Mouse (Mus musculus): ENCODE data around the gene Styx. TPM values are rescaled to one million over a fixed set of nuclear protein-coding genes. Genes with fewer than 3 reads are reported as not detected.

Styx gene
- polyA plus RNA-seq, 1 experiment from 2014 or later, result 79.4 TPM

- ATAC-seq (ENCODE audit: low FRiP score, low read depth), result no peak
- Histone ChIP-seq H3K36me3 (no peaks in the 10 kb centered on the region), H3K9ac (no peak overlapping the region), H3K9me3 (no peaks in the 10 kb centered on the region), H3K4me1 (peaks cover 12% of the 10 kb centered on the region), H3K4me2 (replicated peaks) (no peak overlapping the region), H3K27ac (no peak overlapping the region), H3K4me3 (no peak overlapping the region), H3K27me3 (no peaks in the 10 kb centered on the region)
- WGBS, result 81% methylated on average over 4 of the region's 4 CpGs
Measured at GRCm38 (mm10) chr14:45320111-45320510, 30.8 kb upstream of the Styx start.

- Histone ChIP-seq H3K9ac (no peak overlapping the region), H3K4me1 (peaks cover 7% of the 10 kb centered on the region), H3K36me3 (no peaks in the 10 kb centered on the region), H3K9me3 (no peaks in the 10 kb centered on the region), H3K27me3 (no peaks in the 10 kb centered on the region), H3K4me3 (no peak overlapping the region), H3K27ac (no peak overlapping the region), H3K4me2 (replicated peaks) (no peak overlapping the region)
- no peak for ATAC-seq (ENCODE audit: low FRiP score, low read depth)
- 85% methylated on average over 3 of the region's 3 CpGs for WGBS
Measured at GRCm38 (mm10) chr14:45321067-45321466, 29.8 kb upstream of the Styx start.

- Histone ChIP-seq H3K9me3 (no peaks in the 10 kb centered on the region), H3K36me3 (no peaks in the 10 kb centered on the region), H3K27ac (no peak overlapping the region), H3K27me3 (no peaks in the 10 kb centered on the region), H3K4me1 (peaks cover 7% of the 10 kb centered on the region), H3K4me2 (replicated peaks) (no peak overlapping the region), H3K9ac (no peak overlapping the region), H3K4me3 (no peak overlapping the region)
- ATAC-seq (ENCODE audit: low FRiP score, low read depth), result no peak
- WGBS, result 76% methylated on average over 5 of the region's 5 CpGs
Measured at GRCm38 (mm10) chr14:45321622-45322021, 29.3 kb upstream of the Styx start.

GRCm38 (mm10) chr14:45322450-45322849 is 28.4 kb upstream of the Styx start:
- H3K9me3 ChIP-seq, result no peaks in the 10 kb centered on the region
- WGBS, result 91% methylated on average over 2 of the region's 2 CpGs
- no peak for ATAC-seq (ENCODE audit: low FRiP score, low read depth)

GRCm38 (mm10) chr14:45323320-45323719 is 27.6 kb upstream of the Styx start:
- 78% methylated on average over 3 of the region's 3 CpGs for WGBS
- ATAC-seq (ENCODE audit: low FRiP score, low read depth), result no peak
- Histone ChIP-seq H3K9me3 (no peaks in the 10 kb centered on the region), H3K27ac (no peak overlapping the region), H3K27me3 (no peaks in the 10 kb centered on the region), H3K4me1 (no peaks in the 10 kb centered on the region), H3K4me2 (replicated peaks) (no peak overlapping the region), H3K36me3 (no peaks in the 10 kb centered on the region), H3K9ac (no peak overlapping the region), H3K4me3 (no peak overlapping the region)

More at GRCm38 (mm10) chr14:45322450-45322849, 28.4 kb upstream of the Styx start:
- Histone ChIP-seq H3K9ac (no peak overlapping the region), H3K4me3 (no peak overlapping the region), H3K36me3 (no peaks in the 10 kb centered on the region), H3K27me3 (no peaks in the 10 kb centered on the region), H3K4me1 (peaks cover 1% of the 10 kb centered on the region; the same call in 1 of the 2 replicates), H3K27ac (no peak overlapping the region), H3K4me2 (replicated peaks) (no peak overlapping the region)

GRCm38 (mm10) chr14:45325471-45325870 is 25.4 kb upstream of the Styx start:
- Histone ChIP-seq H3K36me3 (no peaks in the 10 kb centered on the region), H3K4me2 (replicated peaks) (no peak overlapping the region), H3K4me1 (no peaks in the 10 kb centered on the region), H3K27me3 (no peaks in the 10 kb centered on the region), H3K4me3 (no peak overlapping the region), H3K9ac (no peak overlapping the region), H3K9me3 (no peaks in the 10 kb centered on the region), H3K27ac (no peak overlapping the region)
- ATAC-seq (ENCODE audit: low FRiP score, low read depth), result no peak

GRCm38 (mm10) chr14:45328072-45328713 is 22.7 kb upstream of the Styx start:
- Histone ChIP-seq H3K27ac (no peak overlapping the region), H3K9me3 (no peaks in the 10 kb centered on the region), H3K27me3 (no peaks in the 10 kb centered on the region), H3K36me3 (peaks cover 17% of the 10 kb centered on the region), H3K4me2 (replicated peaks) (no peak overlapping the region), H3K4me3 (no peak overlapping the region), H3K9ac (no peak overlapping the region), H3K4me1 (peaks cover 9% of the 10 kb centered on the region)
- ATAC-seq (ENCODE audit: low FRiP score, low read depth), result no peak
- WGBS, result 87% methylated on average over 4 of the region's 4 CpGs

- no peak; the same call in 1 of the 2 replicates for ATAC-seq (ENCODE audit: low FRiP score, low read depth)
- H3K9me3 ChIP-seq, result no peaks in the 10 kb centered on the region
- H3K4me2 ChIP-seq (replicated peaks), result peak overlapping the region; percentile 57
- no peaks in the 10 kb centered on the region for H3K27me3 ChIP-seq
- H3K36me3 ChIP-seq, result peaks cover 24% of the 10 kb centered on the region
- H3K4me1 ChIP-seq, result peaks cover 9% of the 10 kb centered on the region
- H3K9ac ChIP-seq, result no peak overlapping the region
- H3K27ac ChIP-seq, result no peak overlapping the region
- H3K4me3 ChIP-seq, result peak overlapping the region; percentile 79
- whole genome bisulfite sequencing, result 16% methylated on average over 8 of the region's 8 CpGs
Measured at GRCm38 (mm10) chr14:45329018-45329588, 21.8 kb upstream of the Styx start.

GRCm38 (mm10) chr14:45329589-45330181 is 21.2 kb upstream of the Styx start, which contains the start of gene Psmc6:
TSS of gene Psmc6 (plus strand) at chr14:45329788.
- Histone ChIP-seq H3K4me2 (replicated peaks) (peak within 1 kb of the TSS; percentile 72), H3K27me3 (no peaks in the 10 kb centered on the region), H3K4me1 (peaks cover 9% of the 10 kb centered on the region), H3K9ac (peak within 1 kb of the TSS; percentile 94), H3K4me3 (peak within 1 kb of the TSS; percentile 79), H3K9me3 (no peaks in the 10 kb centered on the region), H3K27ac (peak within 1 kb of the TSS; percentile 80), H3K36me3 (peaks cover 27% of the 10 kb centered on the region)
- ATAC-seq (ENCODE audit: low FRiP score, low read depth), result peak; percentile 97
- under 1% methylated on average over 44 of the region's 44 CpGs for WGBS

GRCm38 (mm10) chr14:45364211-45365195 is 13.6 kb downstream of the Styx start:
- Histone ChIP-seq H3K9me3 (no peaks in the 10 kb centered on the region), H3K4me3 (no peak overlapping the region), H3K4me2 (replicated peaks) (no peak overlapping the region), H3K9ac (no peak overlapping the region), H3K4me1 (no peaks in the 10 kb centered on the region), H3K27ac (no peak overlapping the region), H3K27me3 (no peaks in the 10 kb centered on the region), H3K36me3 (peaks cover 15% of the 10 kb centered on the region)
- WGBS, result 81% methylated on average over 16 of the region's 16 CpGs
- no peak for ATAC-seq (ENCODE audit: low FRiP score, low read depth)

- 94% methylated on average over 6 of the region's 6 CpGs for WGBS
- no peak overlapping the region for H3K4me2 ChIP-seq (replicated peaks)
Measured at GRCm38 (mm10) chr14:45365196-45365587, 14.3 kb downstream of the Styx start.

GRCm38 (mm10) chr14:45378771-45379170 is 27.9 kb downstream of the Styx start:
- no peaks in the 10 kb centered on the region for H3K9me3 ChIP-seq
- no peak for ATAC-seq (ENCODE audit: low FRiP score, low read depth)
- H3K27me3 ChIP-seq, result no peaks in the 10 kb centered on the region
- H3K36me3 ChIP-seq, result peaks cover 34% of the 10 kb centered on the region
- no peak overlapping the region for H3K9ac ChIP-seq
- H3K4me3 ChIP-seq, result no peak overlapping the region
- H3K4me1 ChIP-seq, result no peaks in the 10 kb centered on the region
- 80% methylated on average over 3 of the region's 3 CpGs for WGBS
- H3K27ac ChIP-seq, result no peak overlapping the region
- H3K4me2 ChIP-seq (replicated peaks), result no peak overlapping the region

More at GRCm38 (mm10) chr14:45365196-45365587, 14.3 kb downstream of the Styx start:
- Histone ChIP-seq H3K9me3 (no peaks in the 10 kb centered on the region), H3K27ac (no peak overlapping the region), H3K9ac (no peak overlapping the region), H3K27me3 (no peaks in the 10 kb centered on the region), H3K4me1 (no peaks in the 10 kb centered on the region), H3K4me3 (no peak overlapping the region), H3K36me3 (peaks cover 18% of the 10 kb centered on the region)
- no peak for ATAC-seq (ENCODE audit: low FRiP score, low read depth)

Data from limb, embryonic 13.5 days (tissue).